13 mouse cellular contexts compared by ENCODE assay signal in the genomic region with DNA sequence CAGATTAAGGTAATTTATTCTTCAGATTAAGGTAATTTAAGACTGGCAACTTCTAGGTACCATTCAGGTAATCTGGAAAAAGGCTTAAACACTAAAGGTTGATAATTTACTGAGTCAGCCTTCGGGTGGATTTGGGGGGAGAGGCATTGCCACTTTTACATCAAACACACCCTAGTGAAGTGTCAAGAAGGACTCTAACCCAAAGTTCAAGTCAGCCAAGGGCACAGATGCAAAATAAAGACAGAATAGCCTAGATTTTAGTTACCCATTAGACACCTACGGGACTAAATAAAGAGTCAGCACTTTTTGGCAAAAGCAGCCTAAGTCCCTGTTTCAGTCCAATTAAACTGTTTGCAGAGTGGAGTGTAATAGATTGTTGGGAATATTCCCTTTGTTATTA. TPM values are rescaled to one million over a fixed set of nuclear protein-coding genes. Genes with fewer than 3 reads are reported as not detected.
A peak's percentile ranks its signal among the peaks of the same experiment; 100 is the strongest.
DNase-seq lines count a peak whose midpoint lies in the region; ATAC-seq and TF ChIP-seq lines count a peak whose summit lies in the region.
"Had no signal": no experiment of that assay in that cellular context is flagged by ENCODE, and none has a peak within 500 bp of the region (broad histone marks: within the 10 kb centered on the region; RNA-seq: fewer than 3 reads in every experiment).

No protein-coding gene starts in this region.

- TF ChIP-seq CTCF in CH12.LX (conservative IDR thresholded peaks at IDR 0.05 in 1 of 2, IDR thresholded peaks at IDR 0.05 in 1 of 2; ENCODE audit: low read depth in 2 of 2, low read length in 2 of 2) = no peak
- no peak for TF ChIP-seq CTCF in kidney, adult 2 months (conservative IDR thresholded peaks at IDR 0.05; ENCODE audit: insufficient read depth, insufficient read length, low read depth, low read length)
- TF ChIP-seq CTCF in layer of hippocampus, adult 2 months (conservative IDR thresholded peaks at IDR 0.05) = no peak

- in situ Hi-C loops in CH12.LX (cut with MboI; ENCODE audit: low pct_ligation_motif_present, low pct_unique_long_range_greater_than_20kb, low sequenced_read_pairs) = loop anchor here (10.0 kb wide), 1 partner anchor 79 kb away; no protein-coding TSS in a partner anchor

- intact Hi-C loops in left cerebral cortex, postnatal 10 days (cut with DNase I) = no loop called here

- no peak overlapping the region for H3K4me3 ChIP-seq in heart, embryonic 11.5 days (ENCODE audit: low read depth, low read length)
- H3K4me3 ChIP-seq in CH12.LX (replicated peaks in 1 of 3; ENCODE audit: low read depth in 2 of 3, low read length in 2 of 3, poor library complexity in 1 of 3) = no peak overlapping the region
- no peak overlapping the region for H3K4me3 ChIP-seq in kidney, adult 2 months (ENCODE audit: insufficient read depth, low read depth, low read length)
- H3K4me3 ChIP-seq in layer of hippocampus, adult 2 months = no peak overlapping the region
- H3K4me3 ChIP-seq: embryonic facial prominence, embryonic 12.5 days had no signal

- H3K4me1 ChIP-seq in heart, embryonic 11.5 days (ENCODE audit: control insufficient read depth, insufficient read depth, low read length) = peaks cover 4% of the 10 kb centered on the region; the same call in 1 of the 2 replicates
- H3K4me1 ChIP-seq in CH12.LX (ENCODE audit: control insufficient read depth in 1 of 2, insufficient read depth in 2 of 2) = peaks cover 7 to 27% of the 10 kb centered on the region in 2 experiments; a peak in 3 of 4 replicates
- H3K4me1 ChIP-seq in kidney, adult 2 months (ENCODE audit: control insufficient read depth, insufficient read depth, low read length) = peaks cover 19% of the 10 kb centered on the region

- TF ChIP-seq POLR2A in CH12.LX (IDR thresholded peaks at IDR 0.05; ENCODE audit: low read depth, low read length) = no peak
- no peak for TF ChIP-seq POLR2A in kidney, adult 2 months (IDR thresholded peaks at IDR 0.05; ENCODE audit: low read depth, low read length)

- dilution Hi-C loops in CH12.LX (cut with MboI; ENCODE audit: extremely low pct_ligation_motif_present, extremely low pct_unique_long_range_greater_than_20kb, low sequenced_read_pairs) = no loop called here

- no peak for TF ChIP-seq RAD21 in CH12.LX (IDR thresholded peaks at IDR 0.05; ENCODE audit: low read depth, low read length)

- TF ChIP-seq EP300 in CH12.LX (IDR thresholded peaks at IDR 0.05; ENCODE audit: low read length) = no peak

- WGBS in heart, embryonic 11.5 days (ENCODE audit: insufficient replicate concordance) = 71% methylated on average over 2 of the region's 2 CpGs
- WGBS in kidney, adult 2 months = 34% methylated on average over 2 of the region's 2 CpGs

- no peaks in the 10 kb centered on the region for H3K9me3 ChIP-seq in heart, embryonic 11.5 days (replicated peaks; ENCODE audit: control insufficient read depth, low read length)
- no peaks in the 10 kb centered on the region for H3K9me3 ChIP-seq in CH12.LX (replicated peaks; ENCODE audit: low read length)
- H3K9me3 ChIP-seq: embryonic facial prominence, embryonic 12.5 days had no signal

- no peak overlapping the region for H3K9ac ChIP-seq in heart, embryonic 11.5 days (ENCODE audit: low read depth, low read length)
- no peak overlapping the region for H3K9ac ChIP-seq in CH12.LX (ENCODE audit: insufficient read depth, low read depth)
- H3K9ac ChIP-seq: embryonic facial prominence, embryonic 12.5 days had no signal

- ATAC-seq in heart, embryonic 11.5 days (replicated peaks; ENCODE audit: insufficient number of reproducible peaks, low FRiP score, low TSS enrichment) = no peak
- ATAC-seq: hindbrain, postnatal 0 days had no signal

- H3K27ac ChIP-seq in heart, embryonic 11.5 days (ENCODE audit: low read depth, low read length) = peak overlapping the region; percentile 58
- H3K27ac ChIP-seq in CH12.LX (ENCODE audit: insufficient read depth, low read depth) = no peak overlapping the region
- peak overlapping the region; percentile 98 for H3K27ac ChIP-seq in kidney, adult 2 months (ENCODE audit: insufficient read depth, low read depth, low read length)
- no peak overlapping the region for H3K27ac ChIP-seq in layer of hippocampus, adult 2 months
- H3K27ac ChIP-seq: embryonic facial prominence, embryonic 12.5 days; hindbrain, postnatal 0 days had no signal

- no peaks in the 10 kb centered on the region for H3K79me2 ChIP-seq in CH12.LX (replicated peaks; ENCODE audit: control insufficient read depth, extremely low read depth, insufficient read depth, poor library complexity, severe bottlenecking)

- no peak for DNase-seq in heart, adult 8-10 months (ENCODE audit: low spot score)
- no peak for DNase-seq in CH12.LX (ENCODE audit: extremely low read depth)
- DNase-seq in kidney, adult 2 months = peak; percentile 91
- DNase-seq in kidney, postnatal 36 days = peak; percentile 42 to 76
- DNase-seq in layer of hippocampus, adult 2 months (ENCODE audit: low spot score in 2 of 2) = no peak
- DNase-seq in left cerebral cortex, postnatal 10 days (ENCODE audit: extremely low spot score in 1 of 2, low spot score in 2 of 2) = no peak
- DNase-seq in thymus, postnatal 0 days (ENCODE audit: low spot score) = no peak
- DNase-seq: heart, postnatal 4 days; layer of hippocampus, adult 9-11 months; midbrain, embryonic 14.5 days had no signal

- peak overlapping the region; percentile 32; the same call in 1 of the 2 replicates for H3K4me2 ChIP-seq in heart, embryonic 11.5 days
- no peak overlapping the region for H3K4me2 ChIP-seq in CH12.LX (ENCODE audit: insufficient read depth, low read depth, poor library complexity, severe bottlenecking)
- H3K4me2 ChIP-seq: embryonic facial prominence, embryonic 12.5 days had no signal

- no peaks in the 10 kb centered on the region for H3K36me3 ChIP-seq in heart, embryonic 11.5 days (ENCODE audit: control insufficient read depth, insufficient read depth, low read length)
- no peaks in the 10 kb centered on the region for H3K36me3 ChIP-seq in CH12.LX (replicated peaks in 1 of 2; ENCODE audit: control insufficient read depth in 1 of 2, insufficient read depth in 1 of 2, low read length in 1 of 2)
- no peaks in the 10 kb centered on the region for H3K36me3 ChIP-seq in kidney, adult 2 months (ENCODE audit: control insufficient read depth, insufficient read depth, low read length)
- H3K36me3 ChIP-seq: embryonic facial prominence, embryonic 12.5 days had no signal

- no peaks in the 10 kb centered on the region for H3K27me3 ChIP-seq in heart, embryonic 11.5 days (ENCODE audit: control insufficient read depth, insufficient read depth, low read length)
- H3K27me3 ChIP-seq in CH12.LX (replicated peaks) = no peaks in the 10 kb centered on the region
- H3K27me3 ChIP-seq in kidney, adult 2 months (replicated peaks; ENCODE audit: control insufficient read depth, insufficient read depth, low read length) = no peaks in the 10 kb centered on the region
- H3K27me3 ChIP-seq: embryonic facial prominence, embryonic 12.5 days had no signal

TF ChIP-seq in CH12.LX, 34 proteins besides CTCF, POLR2A, EP300 and RAD21:
- TF ChIP-seq ZKSCAN1 (IDR thresholded peaks at IDR 0.05; ENCODE audit: borderline replicate concordance, low read depth, low read length) (no peak), USF2 (conservative IDR thresholded peaks at IDR 0.05; ENCODE audit: low read depth, low read length) (no peak), E2F4 (IDR thresholded peaks at IDR 0.05; ENCODE audit: insufficient replicate concordance, low read depth, low read length) (no peak), UBTF (IDR thresholded peaks at IDR 0.05; ENCODE audit: low read depth, low read length) (no peak), MAZ (IDR thresholded peaks at IDR 0.05; ENCODE audit: low read depth, low read length) (no peak), MAFK (IDR thresholded peaks at IDR 0.05; ENCODE audit: insufficient replicate concordance, low read length) (peak; percentile 56; the same call in 1 of the 2 replicates)

RNA-seq across cellular contexts. Expression of a gene that starts 46.0 kb away (rescaled TPM):
- polyA plus RNA-seq in heart, embryonic 11.5 days (2014; fragmentation: Nextera tagmentation; extraction: Ambion mirVana) = 49.2 and 57.9 TPM in 2 replicates
- total RNA-seq in heart, adult 8-10 months (2022) = 10 to 100 TPM; 45.7 to 48.2 (median 47.2) TPM
- total RNA-seq in CH12.LX (2012; rRNA removed) (54.1 and 60.5 TPM in 2 replicates), CH12.LX (2014; rRNA removed) (98.5 and 104 TPM in 2 replicates)
- 137 and 143 TPM in 2 replicates for polyA plus RNA-seq in CH12.LX (2012; ENCODE audit: insufficient read length, low read depth)
- polyA plus RNA-seq in kidney, adult 2 months (2012; rRNA removed) = 63.0 and 64.9 TPM in 2 replicates
- 10 to 100 TPM; 53.2 to 55.4 TPM for total RNA-seq in layer of hippocampus, adult 2 months (2021)
- 10 to 100 TPM; 43.8 to 44.0 TPM for total RNA-seq in left cerebral cortex, postnatal 10 days (2021)
- polyA plus RNA-seq in thymus, postnatal 0 days (2015; fragmentation: Nextera tagmentation; extraction: Ambion mirVana) = 60.0 and 68.2 TPM in 2 replicates

Comparison
In these comparisons a context has a peak if more than half of its experiments do, and no peak if none do; other contexts are left out.
1. H3K27ac ChIP-seq: peak in heart, embryonic 11.5 days (single experiment) and kidney, adult 2 months (single experiment); none in CH12.LX (single experiment) and layer of hippocampus, adult 2 months (single experiment).
2. DNase-seq: peak in kidney, adult 2 months (single experiment) and kidney, postnatal 36 days (2 of 2); none in heart, adult 8-10 months (single experiment), CH12.LX (single experiment), layer of hippocampus, adult 2 months (0 of 2), left cerebral cortex, postnatal 10 days (0 of 2) and thymus, postnatal 0 days (single experiment).